Mouse (Mus musculus) liver, embryonic 12.5 days (tissue): ENCODE measurements around the gene Ubr4. TPM values are rescaled to one million over a fixed set of nuclear protein-coding genes. Genes with fewer than 3 reads are reported as not detected.

Experiments used
- ATAC-seq: fragments of 200-750 bp; cut with Nextera tagmentation; 2 replicates; pipeline ENCODE4 v1.8.0; 2017; ENCODE audit warnings: moderate number of reproducible peaks, mild to moderate bottlenecking, moderate library complexity
- H3K27ac ChIP-seq: fragments of 300-500 bp; sonication (generic); 2 replicates; pipeline ENCODE4 v1.5.1; 2016; ENCODE audit warnings: mild to moderate bottlenecking
- H3K27me3 ChIP-seq: fragments of 300-500 bp; sonication (generic); replicated peaks from 2 replicates; pipeline ENCODE4 v1.6.1; 2016; ENCODE audit warnings: mild to moderate bottlenecking, moderate library complexity
- H3K36me3 ChIP-seq: fragments of 300-500 bp; sonication (generic); 2 replicates; pipeline ENCODE4 v1.6.1; 2016; ENCODE audit warnings: mild to moderate bottlenecking, moderate library complexity
- H3K4me1 ChIP-seq: fragments of 300-500 bp; sonication (generic); 2 replicates; pipeline ENCODE4 v1.6.1; 2016
- H3K4me2 ChIP-seq: fragments of 300-500 bp; sonication (generic); 2 replicates; pipeline ENCODE4 v1.6.1; 2016; ENCODE audit warnings: mild to moderate bottlenecking, moderate library complexity
- H3K4me3 ChIP-seq: fragments of 300-500 bp; sonication (generic); 2 replicates; pipeline ENCODE4 v1.5.1; 2016; ENCODE audit warnings: mild to moderate bottlenecking, moderate library complexity
- H3K9ac ChIP-seq: fragments of 300-500 bp; sonication (generic); 2 replicates; pipeline ENCODE4 v1.6.1; 2016; ENCODE audit warnings: mild to moderate bottlenecking, moderate library complexity
- H3K9me3 ChIP-seq: fragments of 300-500 bp; sonication (generic); replicated peaks from 2 replicates; pipeline ENCODE4 v1.6.1; 2016; ENCODE audit warnings: mild to moderate bottlenecking, moderate library complexity
- WGBS: fragments of 180-500 bp; shearing (Covaris S2); methylation state at CpG from one replicate; pipeline ENCODE4 v1.1.7; 2016; ENCODE audit not compliant: insufficient replicate concordance; 5-methylcytosine and 5-hydroxymethylcytosine counted together
- polyA plus RNA-seq: library from polyadenylated mRNA; unstranded; fragments of >200 nt; fragmentation: Nextera tagmentation; extraction: Ambion mirVana; gene quantifications from 2 replicates; pipeline ENCODE4 v1.2.1, GENCODE M21; 2016

Gene Ubr4
- 54.7 and 55.1 TPM in 2 replicates for polyA plus RNA-seq

DNA sequence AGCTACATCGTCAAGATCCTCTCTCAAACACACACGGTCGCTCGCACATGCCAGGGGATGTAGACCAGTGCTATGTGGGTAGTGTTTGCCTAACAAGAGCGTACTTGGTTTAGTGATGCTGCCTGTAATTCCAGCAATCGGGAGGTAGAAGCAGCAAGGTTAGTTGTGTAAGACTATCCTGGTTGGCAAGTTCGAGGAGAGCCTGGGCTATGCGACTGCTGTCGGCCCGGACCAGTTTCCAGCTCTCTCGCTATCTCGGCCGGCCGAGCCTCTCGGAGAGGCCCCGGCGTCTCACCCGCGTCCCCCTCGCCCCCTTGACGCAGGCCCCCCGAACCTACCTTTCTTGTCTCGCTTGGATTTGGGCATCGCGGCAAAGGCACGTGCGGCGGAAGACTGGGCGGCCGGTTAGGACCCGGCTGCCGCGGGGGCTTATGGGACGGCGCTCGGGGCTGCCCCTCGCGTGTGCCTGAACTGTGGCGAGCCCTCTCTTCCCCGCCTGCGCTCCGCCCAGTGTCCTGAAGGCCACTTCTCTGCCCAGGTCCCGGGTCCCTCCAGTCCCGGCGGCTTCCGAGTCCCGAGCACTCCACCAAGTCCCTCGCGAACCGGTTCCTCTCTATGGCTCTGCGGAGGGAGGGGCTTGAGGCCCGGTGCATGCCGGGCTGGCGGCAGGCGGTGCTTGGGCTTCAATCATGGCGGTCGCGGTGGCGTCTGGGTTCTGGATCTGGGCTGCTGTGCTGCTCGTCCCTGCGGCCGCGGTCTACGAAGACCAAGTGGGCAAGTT lies at the start of gene Ubr4, which contains the start of the genes Mrto4 and Emc1:
TSS of gene Ubr4 (plus strand) at position 679 of the 781 bp plus-strand sequence.
TSS of gene Mrto4 (minus strand) at position 646 of the 781 bp plus-strand sequence.
TSS of gene Emc1 (plus strand) at position 657 of the 781 bp plus-strand sequence.
- H3K36me3 ChIP-seq, result peaks cover 69% of the 10 kb centered on the region
- peak within 1 kb of the TSS; percentile 90 for H3K4me2 ChIP-seq
- under 1% methylated on average over 64 of the region's 64 CpGs for WGBS
- H3K4me1 ChIP-seq, result peaks cover 46% of the 10 kb centered on the region
- H3K4me3 ChIP-seq, result peak within 1 kb of the TSS; percentile 92
- H3K9ac ChIP-seq, result peak within 1 kb of the TSS; percentile 91
- H3K27me3 ChIP-seq, result no peaks in the 10 kb centered on the region
- peak; percentile 92 for ATAC-seq
- peak within 1 kb of the TSS; percentile 95 for H3K27ac ChIP-seq
- H3K9me3 ChIP-seq, result no peaks in the 10 kb centered on the region

DNA sequence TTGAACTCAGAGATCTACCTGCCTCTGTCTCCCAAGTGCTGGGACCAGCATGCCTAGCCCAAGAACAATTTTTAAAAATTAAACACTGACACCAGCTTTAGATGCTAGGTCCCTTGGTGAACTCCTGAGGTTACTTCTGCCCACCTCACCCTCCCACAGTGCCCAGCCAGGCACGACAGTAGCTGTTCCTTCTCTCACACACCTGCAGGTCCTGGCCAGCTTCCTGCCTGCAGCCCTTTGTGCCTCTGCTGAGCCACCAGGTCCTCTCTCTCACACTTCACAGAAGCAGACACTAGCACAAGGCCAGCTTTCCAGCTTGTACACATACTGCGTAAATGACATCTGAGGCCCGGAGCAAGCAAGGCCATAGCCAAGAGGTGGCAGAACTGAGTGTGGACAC lies 46.9 kb upstream of the Ubr4 start:
- no peak overlapping the region for H3K4me3 ChIP-seq
- H3K27me3 ChIP-seq, result 0 out of 2 replicates have a peak, but pooled peaks cover 3% of the 10 kb centered on the region
- H3K27ac ChIP-seq, result no peak overlapping the region
- H3K4me2 ChIP-seq, result no peak overlapping the region
- H3K9ac ChIP-seq, result no peak overlapping the region
- H3K36me3 ChIP-seq, result peaks cover 16% of the 10 kb centered on the region; the same call in 1 of the 2 replicates
- 83% methylated on average over 3 of the region's 3 CpGs for WGBS
- peaks cover 18% of the 10 kb centered on the region for H3K4me1 ChIP-seq
- ATAC-seq, result no peak
- no peaks in the 10 kb centered on the region for H3K9me3 ChIP-seq

DNA sequence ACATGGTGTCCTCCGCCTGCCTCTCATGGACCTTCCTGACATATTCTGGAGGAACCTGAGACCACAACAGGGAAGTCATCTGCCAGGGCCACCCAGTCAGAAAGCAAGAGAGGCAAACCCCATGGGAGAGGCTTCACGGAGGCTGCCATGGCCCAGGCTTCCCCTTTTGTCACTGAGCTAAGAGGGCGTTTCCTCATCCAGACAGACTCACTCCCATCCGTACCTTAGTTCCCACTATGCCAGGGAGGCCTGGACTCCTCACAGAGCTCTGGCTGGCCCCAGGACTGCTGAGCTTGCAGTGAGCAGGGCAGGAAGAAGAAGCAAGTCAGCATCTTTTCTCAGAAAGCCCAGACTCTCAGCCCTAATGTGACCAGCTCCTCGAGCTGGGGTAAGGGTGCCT lies 44.5 kb upstream of the Ubr4 start:
- H3K27ac ChIP-seq, result no peak overlapping the region
- no peak for ATAC-seq
- no peak overlapping the region for H3K4me3 ChIP-seq
- no peaks in the 10 kb centered on the region for H3K9me3 ChIP-seq
- 48% methylated on average over 5 of the region's 5 CpGs for WGBS
- peaks cover 12% of the 10 kb centered on the region; the same call in 1 of the 2 replicates for H3K27me3 ChIP-seq
- H3K4me2 ChIP-seq, result no peak overlapping the region
- peaks cover 35% of the 10 kb centered on the region for H3K4me1 ChIP-seq
- H3K36me3 ChIP-seq, result peaks cover 16% of the 10 kb centered on the region; the same call in 1 of the 2 replicates
- no peak overlapping the region for H3K9ac ChIP-seq

DNA sequence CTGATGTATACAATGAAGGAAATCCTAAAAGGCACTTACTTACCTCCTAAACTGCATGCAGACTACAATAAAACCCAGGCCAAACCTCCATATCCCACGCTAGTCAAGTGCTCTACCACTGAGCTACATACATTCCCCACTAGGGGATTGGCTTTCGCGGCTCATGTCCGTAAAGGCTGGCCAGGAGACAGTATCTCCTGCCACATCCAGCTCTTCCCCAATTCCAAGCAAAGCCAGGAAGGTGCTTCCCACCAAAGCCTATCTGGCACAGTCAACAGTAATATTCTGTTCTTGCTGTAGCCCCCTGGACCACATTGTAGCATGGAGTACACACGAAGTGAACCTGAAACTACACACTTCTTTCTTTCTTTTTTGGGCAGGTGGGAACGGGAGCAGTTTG lies 42.8 kb upstream of the Ubr4 start:
- ATAC-seq, result no peak
- 0 out of 2 replicates have a peak overlapping the region, but pooled peaks have one; percentile 69 for H3K27ac ChIP-seq
- peak overlapping the region; percentile 78 for H3K4me3 ChIP-seq
- peaks cover 23% of the 10 kb centered on the region for H3K36me3 ChIP-seq
- peaks cover 12% of the 10 kb centered on the region; the same call in 1 of the 2 replicates for H3K27me3 ChIP-seq
- 33% methylated on average over 6 of the region's 6 CpGs for WGBS
- no peaks in the 10 kb centered on the region for H3K9me3 ChIP-seq
- H3K9ac ChIP-seq, result peak overlapping the region; percentile 91
- H3K4me2 ChIP-seq, result peak overlapping the region; percentile 100
- H3K4me1 ChIP-seq, result peaks cover 35% of the 10 kb centered on the region

DNA sequence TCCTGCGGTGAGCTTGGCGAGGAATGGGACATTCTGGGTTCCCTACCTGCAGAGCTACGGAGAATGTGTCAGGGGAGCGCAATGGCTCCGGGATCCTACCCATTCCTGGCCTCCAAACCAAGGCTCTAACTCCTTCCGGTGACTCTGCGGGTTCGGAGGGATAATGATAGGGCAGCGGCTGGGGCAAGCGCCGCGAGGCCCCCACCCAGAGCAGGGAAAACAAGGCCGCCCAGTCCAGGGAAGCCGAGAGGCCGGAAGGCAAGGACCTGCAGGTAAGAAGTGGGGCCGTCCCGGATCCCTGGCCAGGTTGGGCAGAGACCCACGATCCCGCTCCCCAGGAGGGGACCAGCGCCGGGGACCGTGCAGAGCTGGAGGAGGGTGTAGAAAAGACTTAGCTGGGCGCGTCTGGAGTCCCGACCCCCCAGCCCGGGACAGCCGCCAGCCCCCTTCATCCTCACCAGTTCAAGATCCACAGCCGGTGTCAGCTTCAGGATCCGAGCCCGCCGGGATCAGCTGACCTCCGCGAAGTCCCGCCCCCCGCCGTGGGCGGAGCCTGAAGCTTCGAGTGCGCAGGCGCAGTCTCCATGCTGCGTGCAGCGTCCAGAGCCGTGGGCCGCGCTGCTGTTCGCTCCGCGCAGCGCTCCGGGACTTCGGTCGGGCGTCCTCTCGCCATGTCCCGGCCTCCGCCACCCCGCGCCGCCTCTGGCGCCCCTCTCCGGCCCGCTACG lies 42.1 kb upstream of the Ubr4 start, which contains the start of the genes Pqlc2 and Akr7a5:
TSS of gene Pqlc2 (minus strand) at position 538 of the 728 bp plus-strand sequence.
TSS of gene Akr7a5 (plus strand) at position 574 of the 728 bp plus-strand sequence.
- H3K9ac ChIP-seq, result peak within 1 kb of the TSS; percentile 91
- peaks cover 12% of the 10 kb centered on the region; the same call in 1 of the 2 replicates for H3K27me3 ChIP-seq
- H3K27ac ChIP-seq, result peak within 1 kb of the TSS; percentile 69
- peaks cover 35% of the 10 kb centered on the region for H3K4me1 ChIP-seq
- H3K4me3 ChIP-seq, result peak within 1 kb of the TSS; percentile 78
- H3K4me2 ChIP-seq, result peak within 1 kb of the TSS; percentile 100
- peaks cover 22% of the 10 kb centered on the region for H3K36me3 ChIP-seq
- ATAC-seq, result peak; percentile 88
- H3K9me3 ChIP-seq, result no peaks in the 10 kb centered on the region
- WGBS, result 1% methylated on average over 63 of the region's 63 CpGs

DNA sequence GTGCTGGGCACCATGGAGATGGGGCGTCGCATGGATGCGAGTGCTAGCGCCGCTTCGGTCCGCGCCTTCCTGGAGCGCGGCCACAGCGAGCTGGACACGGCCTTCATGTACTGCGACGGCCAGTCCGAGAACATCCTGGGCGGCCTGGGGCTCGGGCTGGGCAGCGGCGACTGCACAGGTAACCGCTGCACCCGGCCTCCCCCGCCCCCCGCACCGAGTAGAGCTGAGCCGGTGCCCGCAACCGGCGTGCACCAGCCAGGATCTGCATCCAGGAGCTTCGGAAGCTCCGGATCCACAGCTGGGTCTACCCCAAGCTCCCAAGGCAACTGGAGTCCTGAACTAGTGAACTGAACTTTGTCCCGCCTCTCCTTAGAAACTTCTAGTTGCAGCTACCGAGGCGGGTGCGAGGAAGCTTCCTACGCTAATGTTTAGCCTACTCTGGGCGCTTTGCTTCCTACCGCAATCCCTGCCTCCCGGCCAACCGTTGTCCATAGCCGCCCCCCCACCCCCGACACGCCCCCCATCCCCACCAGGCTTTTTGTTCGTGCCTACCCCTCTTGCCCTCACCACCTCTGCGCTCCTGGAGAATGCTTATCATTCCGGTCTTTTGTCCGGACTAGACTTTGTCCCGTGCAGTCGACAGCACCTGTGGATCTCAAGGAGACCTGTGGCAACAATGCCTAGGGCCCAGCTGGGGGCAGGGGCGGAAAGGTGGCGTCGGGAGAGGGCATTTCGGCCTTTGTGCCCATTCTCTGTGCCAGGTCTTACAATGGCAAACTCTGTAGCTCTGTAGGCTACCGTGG lies 41.3 kb upstream of the Ubr4 start:
- Histone ChIP-seq H3K36me3 (peaks cover 26% of the 10 kb centered on the region), H3K27ac (peak overlapping the region; percentile 69), H3K9ac (peak overlapping the region; percentile 91), H3K4me2 (peak overlapping the region; percentile 100), H3K4me1 (peaks cover 35% of the 10 kb centered on the region), H3K27me3 (peaks cover 12% of the 10 kb centered on the region; the same call in 1 of the 2 replicates), H3K9me3 (no peaks in the 10 kb centered on the region), H3K4me3 (peak overlapping the region; percentile 78)
- ATAC-seq, result no peak; the same call in 1 of the 2 replicates
- WGBS, result under 1% methylated on average over 53 of the region's 53 CpGs

DNA sequence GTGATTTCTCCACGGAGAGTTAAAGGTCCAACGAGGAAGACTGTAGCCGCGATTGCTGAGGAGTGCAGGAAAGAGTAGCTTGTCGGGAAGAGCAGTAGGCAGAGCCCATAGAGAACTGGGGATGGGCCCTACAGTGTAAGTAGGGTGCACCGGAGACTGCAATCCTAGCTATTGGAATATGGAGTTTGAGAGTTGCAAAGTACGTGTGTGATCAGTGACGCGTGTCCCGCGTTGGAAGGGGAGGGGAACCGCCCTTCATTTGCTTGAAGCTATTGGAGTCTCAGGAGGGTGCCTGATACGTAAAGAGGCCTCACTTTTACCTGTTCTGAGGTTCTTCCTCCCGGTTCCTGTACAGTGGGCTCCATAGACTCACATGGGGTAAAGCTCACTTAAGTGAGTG lies 40.7 kb upstream of the Ubr4 start:
- Histone ChIP-seq H3K9ac (peak overlapping the region; percentile 91), H3K27ac (no peak overlapping the region), H3K4me1 (peaks cover 35% of the 10 kb centered on the region), H3K36me3 (peaks cover 24% of the 10 kb centered on the region), H3K4me2 (peak overlapping the region; percentile 100), H3K4me3 (peak overlapping the region; percentile 78), H3K9me3 (no peaks in the 10 kb centered on the region), H3K27me3 (peaks cover 12% of the 10 kb centered on the region; the same call in 1 of the 2 replicates)
- 29% methylated on average over 14 of the region's 14 CpGs for WGBS
- ATAC-seq, result no peak

DNA sequence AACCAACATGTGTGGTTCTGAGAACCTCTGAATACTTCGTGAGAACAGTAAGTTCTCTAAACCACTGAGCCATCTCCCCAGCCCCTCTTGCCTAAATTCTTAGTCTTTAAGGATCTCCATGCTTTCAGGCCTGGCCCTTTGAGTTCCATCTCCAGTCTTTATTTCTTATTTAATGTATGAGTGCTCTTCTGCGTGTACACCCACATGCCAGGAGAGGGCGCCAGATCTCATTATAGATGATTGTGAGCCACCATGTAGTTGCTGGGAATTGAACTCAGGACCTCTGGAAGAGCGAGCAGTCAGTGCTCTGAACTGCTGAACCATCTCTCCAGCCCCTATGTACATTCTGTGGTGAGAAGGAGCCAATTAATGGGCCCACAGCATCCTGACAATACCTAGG lies 39.8 kb upstream of the Ubr4 start:
- Histone ChIP-seq H3K4me2 (no peak overlapping the region), H3K9me3 (no peaks in the 10 kb centered on the region), H3K9ac (no peak overlapping the region), H3K4me3 (no peak overlapping the region), H3K4me1 (peaks cover 34% of the 10 kb centered on the region), H3K27me3 (peaks cover 12% of the 10 kb centered on the region; the same call in 1 of the 2 replicates), H3K27ac (no peak overlapping the region), H3K36me3 (peaks cover 29% of the 10 kb centered on the region)
- WGBS, result 43% methylated on average over 4 of the region's 4 CpGs
- ATAC-seq, result no peak

DNA sequence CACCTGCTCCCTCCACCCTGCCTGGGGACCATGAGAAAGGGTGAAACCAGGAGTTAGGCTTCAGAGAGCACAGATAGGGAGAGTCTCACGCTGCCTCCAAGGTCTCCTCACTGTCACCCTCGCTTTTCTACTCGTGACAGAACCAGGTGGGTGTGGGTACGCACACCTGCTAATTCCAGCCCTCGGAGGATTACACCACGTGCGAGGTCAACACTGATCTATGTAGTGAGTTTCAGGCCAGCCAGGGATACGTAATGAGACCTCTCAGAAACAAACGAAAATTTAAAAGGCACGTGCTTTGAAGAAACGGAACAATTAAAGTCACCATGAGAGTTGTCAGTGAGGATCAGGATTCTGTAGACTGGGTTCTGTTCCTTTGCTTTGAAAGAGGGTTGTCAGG lies 34.0 kb upstream of the Ubr4 start:
- no peak overlapping the region for H3K4me3 ChIP-seq
- no peaks in the 10 kb centered on the region for H3K27me3 ChIP-seq
- no peak overlapping the region for H3K9ac ChIP-seq
- H3K9me3 ChIP-seq, result no peaks in the 10 kb centered on the region
- H3K27ac ChIP-seq, result no peak overlapping the region
- no peak overlapping the region for H3K4me2 ChIP-seq
- peaks cover 4% of the 10 kb centered on the region; the same call in 1 of the 2 replicates for H3K4me1 ChIP-seq
- peaks cover 45% of the 10 kb centered on the region for H3K36me3 ChIP-seq
- no peak for ATAC-seq
- 87% methylated on average over 11 of the region's 11 CpGs for WGBS

DNA sequence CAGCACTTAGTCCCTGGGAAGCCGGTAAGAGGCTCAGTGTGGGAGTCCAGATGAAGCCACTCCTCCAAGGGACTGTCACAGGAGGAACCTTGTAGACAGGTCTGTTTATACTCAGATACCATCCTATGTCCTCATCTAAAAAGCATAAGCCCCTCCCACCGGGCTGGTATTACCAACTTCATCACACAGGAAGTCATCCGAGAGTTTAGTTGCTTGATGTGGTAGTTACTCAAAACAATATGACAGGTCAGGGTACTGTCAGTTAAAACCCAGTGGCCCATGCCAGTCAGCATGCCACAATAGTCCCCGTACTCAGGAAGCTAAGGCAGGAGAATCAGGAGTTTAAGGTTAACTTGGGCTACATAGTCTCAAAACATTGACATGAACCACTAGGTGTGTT lies 32.7 kb upstream of the Ubr4 start:
- 81% methylated on average over 4 of the region's 4 CpGs for WGBS
- Histone ChIP-seq H3K4me3 (no peak overlapping the region), H3K4me2 (no peak overlapping the region), H3K27ac (no peak overlapping the region), H3K4me1 (peaks cover 4% of the 10 kb centered on the region; the same call in 1 of the 2 replicates), H3K9me3 (no peaks in the 10 kb centered on the region), H3K36me3 (peaks cover 37% of the 10 kb centered on the region), H3K9ac (no peak overlapping the region), H3K27me3 (no peaks in the 10 kb centered on the region)
- no peak for ATAC-seq

DNA sequence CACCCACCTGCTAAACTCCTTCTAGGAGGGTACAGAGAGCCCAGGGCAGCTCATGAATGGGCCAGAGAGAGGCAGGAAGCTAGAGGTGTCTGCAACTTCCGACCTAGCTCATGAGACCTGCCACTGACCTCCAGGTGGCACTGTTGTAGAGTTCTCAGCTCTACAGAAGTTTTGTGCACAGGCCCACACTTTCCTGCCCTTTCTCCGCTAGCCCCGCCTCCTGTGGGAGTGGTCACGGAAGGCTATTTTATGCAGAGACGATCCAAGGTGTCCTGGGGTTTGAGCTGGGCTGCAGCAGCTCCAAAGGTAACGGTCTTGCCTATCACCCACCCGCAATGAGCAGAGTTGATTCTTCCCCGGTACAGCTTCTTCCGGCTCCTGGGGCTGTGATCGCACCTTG lies 21.8 kb upstream of the Ubr4 start:
- Histone ChIP-seq H3K9ac (peak overlapping the region; percentile 66), H3K27ac (peak overlapping the region; percentile 45; the same call in 1 of the 2 replicates), H3K27me3 (no peaks in the 10 kb centered on the region), H3K4me2 (peak overlapping the region; percentile 73), H3K4me1 (peaks cover 39% of the 10 kb centered on the region), H3K4me3 (peak overlapping the region; percentile 55), H3K36me3 (peaks cover 4% of the 10 kb centered on the region; the same call in 1 of the 2 replicates), H3K9me3 (no peaks in the 10 kb centered on the region)
- WGBS, result 3% methylated on average over 10 of the region's 10 CpGs
- ATAC-seq, result peak; percentile 80
